Mouse (Mus musculus): Measurements from ENCODE around the gene Rxylt1. TPM values are rescaled to one million over a fixed set of nuclear protein-coding genes. Genes with fewer than 3 reads are reported as not detected.

Gene Rxylt1
- polyA plus RNA-seq, 1 experiment from 2014 or later = 35.2 TPM

GRCm38 (mm10) chr10:122046904-122047726 is 50.1 kb downstream of the Rxylt1 start, which contains the start of gene Srgap1:
TSS of gene Srgap1 (minus strand) at chr10:122047315.
- ATAC-seq (ENCODE audit: low FRiP score) (peak; percentile 87), DNase-seq (ENCODE audit: low spot score, missing footprints) (peak; percentile 98)
- peak within 1 kb of the TSS; percentile 83 for H3K4me3 ChIP-seq (ENCODE audit: low read depth, low read length)
- no peaks in the 10 kb centered on the region for H3K27me3 ChIP-seq (ENCODE audit: control insufficient read depth, insufficient read depth, low read length)
- under 1% methylated on average over 65 of the region's 79 CpGs for WGBS
- H3K9me3 ChIP-seq (ENCODE audit: control insufficient read depth, low read length) = no peaks in the 10 kb centered on the region
- H3K9ac ChIP-seq (ENCODE audit: low read length) = peak within 1 kb of the TSS; percentile 94
- peaks cover 8% of the 10 kb centered on the region; the same call in 1 of the 2 replicates for H3K4me1 ChIP-seq (ENCODE audit: control insufficient read depth, insufficient read depth, low read length)
- peak within 1 kb of the TSS; percentile 72 for H3K4me2 ChIP-seq
- H3K27ac ChIP-seq (ENCODE audit: low read depth, low read length) = peak within 1 kb of the TSS; percentile 85
- H3K36me3 ChIP-seq (ENCODE audit: control insufficient read depth, insufficient read depth, low read length) = no peaks in the 10 kb centered on the region; the same call in 1 of the 2 replicates

GRCm38 (mm10) chr10:122046511-122046903 is 50.7 kb downstream of the Rxylt1 start:
- Histone ChIP-seq H3K27me3 (ENCODE audit: control insufficient read depth, insufficient read depth, low read length) (no peaks in the 10 kb centered on the region), H3K36me3 (ENCODE audit: control insufficient read depth, insufficient read depth, low read length) (no peaks in the 10 kb centered on the region; the same call in 1 of the 2 replicates), H3K27ac (ENCODE audit: low read depth, low read length) (peak overlapping the region; percentile 85), H3K4me1 (ENCODE audit: control insufficient read depth, insufficient read depth, low read length) (peaks cover 8% of the 10 kb centered on the region; the same call in 1 of the 2 replicates), H3K4me3 (ENCODE audit: low read depth, low read length) (peak overlapping the region; percentile 83), H3K9me3 (ENCODE audit: control insufficient read depth, low read length) (no peaks in the 10 kb centered on the region), H3K4me2 (peak overlapping the region; percentile 72), H3K9ac (ENCODE audit: low read length) (peak overlapping the region; percentile 94)
- WGBS = under 1% methylated on average over 13 of the region's 13 CpGs
- DNase-seq (ENCODE audit: low spot score, missing footprints) = no peak
- ATAC-seq (ENCODE audit: low FRiP score) = no peak

- Histone ChIP-seq H3K4me1 (ENCODE audit: control insufficient read depth, insufficient read depth, low read length) (peaks cover 8% of the 10 kb centered on the region; the same call in 1 of the 2 replicates), H3K27me3 (ENCODE audit: control insufficient read depth, insufficient read depth, low read length) (no peaks in the 10 kb centered on the region), H3K4me2 (peak overlapping the region; percentile 72), H3K27ac (ENCODE audit: low read depth, low read length) (0 out of 2 replicates have a peak overlapping the region, but pooled peaks have one; percentile 11), H3K9me3 (ENCODE audit: control insufficient read depth, low read length) (no peaks in the 10 kb centered on the region), H3K9ac (ENCODE audit: low read length) (peak overlapping the region; percentile 94), H3K36me3 (ENCODE audit: control insufficient read depth, insufficient read depth, low read length) (no peaks in the 10 kb centered on the region; the same call in 1 of the 2 replicates), H3K4me3 (ENCODE audit: low read depth, low read length) (peak overlapping the region; percentile 83)
- WGBS = 6% methylated on average over 9 of the region's 9 CpGs
- ATAC-seq (ENCODE audit: low FRiP score) (0 out of 2 replicates have a peak, but pooled peaks have one; percentile 14), DNase-seq (ENCODE audit: low spot score, missing footprints) (peak; percentile 87)
Measured at GRCm38 (mm10) chr10:122045946-122046345, 51.2 kb downstream of the Rxylt1 start.

GRCm38 (mm10) chr10:122044926-122045325 is 52.2 kb downstream of the Rxylt1 start:
- H3K4me2 ChIP-seq = peak overlapping the region; percentile 72
- peak; percentile 78 for DNase-seq (ENCODE audit: low spot score, missing footprints)
- H3K36me3 ChIP-seq (ENCODE audit: control insufficient read depth, insufficient read depth, low read length) = no peaks in the 10 kb centered on the region; the same call in 1 of the 2 replicates
- H3K4me1 ChIP-seq (ENCODE audit: control insufficient read depth, insufficient read depth, low read length) = peaks cover 8% of the 10 kb centered on the region; the same call in 1 of the 2 replicates
- no peak overlapping the region for H3K27ac ChIP-seq (ENCODE audit: low read depth, low read length)
- H3K4me3 ChIP-seq (ENCODE audit: low read depth, low read length) = no peak overlapping the region
- ATAC-seq (ENCODE audit: low FRiP score) = no peak
- H3K27me3 ChIP-seq (ENCODE audit: control insufficient read depth, insufficient read depth, low read length) = no peaks in the 10 kb centered on the region
- H3K9ac ChIP-seq (ENCODE audit: low read length) = no peak overlapping the region
- no peaks in the 10 kb centered on the region; the same call in 1 of the 2 replicates for H3K9me3 ChIP-seq (ENCODE audit: control insufficient read depth, low read length)
- 55% methylated on average over 4 of the region's 4 CpGs for WGBS

- Histone ChIP-seq H3K27ac (ENCODE audit: low read depth, low read length) (no peak overlapping the region), H3K4me2 (no peak overlapping the region), H3K9me3 (ENCODE audit: control insufficient read depth, low read length) (no peaks in the 10 kb centered on the region; the same call in 1 of the 2 replicates), H3K27me3 (ENCODE audit: control insufficient read depth, insufficient read depth, low read length) (no peaks in the 10 kb centered on the region), H3K4me1 (ENCODE audit: control insufficient read depth, insufficient read depth, low read length) (peaks cover under 1% of the 10 kb centered on the region; the same call in 1 of the 2 replicates), H3K9ac (ENCODE audit: low read length) (no peak overlapping the region), H3K36me3 (ENCODE audit: control insufficient read depth, insufficient read depth, low read length) (no peaks in the 10 kb centered on the region; the same call in 1 of the 2 replicates), H3K4me3 (ENCODE audit: low read depth, low read length) (no peak overlapping the region)
- ATAC-seq (ENCODE audit: low FRiP score) (no peak), DNase-seq (ENCODE audit: low spot score, missing footprints) (peak; percentile 81)
- WGBS = 39% methylated on average over 4 of the region's 4 CpGs
Measured at GRCm38 (mm10) chr10:122040372-122040771, 56.8 kb downstream of the Rxylt1 start.

GRCm38 (mm10) chr10:122039566-122039965 is 57.6 kb downstream of the Rxylt1 start:
- no peak overlapping the region for H3K27ac ChIP-seq (ENCODE audit: low read depth, low read length)
- H3K4me3 ChIP-seq (ENCODE audit: low read depth, low read length) = no peak overlapping the region
- WGBS = 85% methylated on average over 4 of the region's 4 CpGs
- DNase-seq (ENCODE audit: low spot score, missing footprints) (no peak), ATAC-seq (ENCODE audit: low FRiP score) (no peak)
- no peaks in the 10 kb centered on the region; the same call in 1 of the 2 replicates for H3K36me3 ChIP-seq (ENCODE audit: control insufficient read depth, insufficient read depth, low read length)
- no peak overlapping the region for H3K4me2 ChIP-seq
- H3K4me1 ChIP-seq (ENCODE audit: control insufficient read depth, insufficient read depth, low read length) = no peaks in the 10 kb centered on the region
- no peaks in the 10 kb centered on the region; the same call in 1 of the 2 replicates for H3K9me3 ChIP-seq (ENCODE audit: control insufficient read depth, low read length)
- H3K27me3 ChIP-seq (ENCODE audit: control insufficient read depth, insufficient read depth, low read length) = no peaks in the 10 kb centered on the region
- no peak overlapping the region for H3K9ac ChIP-seq (ENCODE audit: low read length)

GRCm38 (mm10) chr10:122038554-122038953 is 58.6 kb downstream of the Rxylt1 start:
- H3K27ac ChIP-seq (ENCODE audit: low read depth, low read length) = no peak overlapping the region
- no peak overlapping the region for H3K4me3 ChIP-seq (ENCODE audit: low read depth, low read length)
- no peaks in the 10 kb centered on the region for H3K4me1 ChIP-seq (ENCODE audit: control insufficient read depth, insufficient read depth, low read length)
- peak; percentile 75; the same call in 1 of the 2 replicates for ATAC-seq (ENCODE audit: low FRiP score)
- H3K9me3 ChIP-seq (ENCODE audit: control insufficient read depth, low read length) = no peaks in the 10 kb centered on the region; the same call in 1 of the 2 replicates
- no peak for DNase-seq (ENCODE audit: low spot score, missing footprints)
- no peaks in the 10 kb centered on the region; the same call in 1 of the 2 replicates for H3K36me3 ChIP-seq (ENCODE audit: control insufficient read depth, insufficient read depth, low read length)
- no peak overlapping the region for H3K4me2 ChIP-seq
- H3K9ac ChIP-seq (ENCODE audit: low read length) = no peak overlapping the region
- 65% methylated on average over 3 of the region's 3 CpGs for WGBS
- no peaks in the 10 kb centered on the region for H3K27me3 ChIP-seq (ENCODE audit: control insufficient read depth, insufficient read depth, low read length)

- Histone ChIP-seq H3K4me3 (ENCODE audit: low read depth, low read length) (no peak overlapping the region), H3K9ac (ENCODE audit: low read length) (no peak overlapping the region), H3K27ac (ENCODE audit: low read depth, low read length) (no peak overlapping the region), H3K4me1 (ENCODE audit: control insufficient read depth, insufficient read depth, low read length) (no peaks in the 10 kb centered on the region), H3K27me3 (ENCODE audit: control insufficient read depth, insufficient read depth, low read length) (no peaks in the 10 kb centered on the region), H3K9me3 (ENCODE audit: control insufficient read depth, low read length) (no peaks in the 10 kb centered on the region; the same call in 1 of the 2 replicates), H3K36me3 (ENCODE audit: control insufficient read depth, insufficient read depth, low read length) (no peaks in the 10 kb centered on the region), H3K4me2 (no peak overlapping the region)
- no peak for ATAC-seq (ENCODE audit: low FRiP score)
- 83% methylated on average over 5 of the region's 5 CpGs for WGBS
- no peak for DNase-seq (ENCODE audit: low spot score, missing footprints)
Measured at GRCm38 (mm10) chr10:122033271-122033670, 63.9 kb downstream of the Rxylt1 start.

- WGBS = 79% methylated on average over 5 of the region's 5 CpGs
Measured at GRCm38 (mm10) chr10:122030420-122030819, 66.8 kb downstream of the Rxylt1 start.

More at GRCm38 (mm10) chr10:122030420-122030819, 66.8 kb downstream of the Rxylt1 start:
- Histone ChIP-seq H3K36me3 (ENCODE audit: control insufficient read depth, insufficient read depth, low read length) (no peaks in the 10 kb centered on the region), H3K4me3 (ENCODE audit: low read depth, low read length) (no peak overlapping the region), H3K9me3 (ENCODE audit: control insufficient read depth, low read length) (no peaks in the 10 kb centered on the region; the same call in 1 of the 2 replicates), H3K27me3 (ENCODE audit: control insufficient read depth, insufficient read depth, low read length) (no peaks in the 10 kb centered on the region), H3K4me1 (ENCODE audit: control insufficient read depth, insufficient read depth, low read length) (no peaks in the 10 kb centered on the region), H3K4me2 (no peak overlapping the region), H3K9ac (ENCODE audit: low read length) (no peak overlapping the region), H3K27ac (ENCODE audit: low read depth, low read length) (no peak overlapping the region)
- DNase-seq (ENCODE audit: low spot score, missing footprints) (no peak), ATAC-seq (ENCODE audit: low FRiP score) (no peak)

All from midbrain, embryonic 11.5 days (tissue).